Mouse (Mus musculus) NIH3T3 (cell line): ENCODE results near the gene Casc3.

Source experiments
- DNase-seq: peaks from one replicate; pipeline ENCODE4 v3.0.0-alpha.2; 2012; ENCODE audit warnings: low read depth

Gene Casc3

DNA sequence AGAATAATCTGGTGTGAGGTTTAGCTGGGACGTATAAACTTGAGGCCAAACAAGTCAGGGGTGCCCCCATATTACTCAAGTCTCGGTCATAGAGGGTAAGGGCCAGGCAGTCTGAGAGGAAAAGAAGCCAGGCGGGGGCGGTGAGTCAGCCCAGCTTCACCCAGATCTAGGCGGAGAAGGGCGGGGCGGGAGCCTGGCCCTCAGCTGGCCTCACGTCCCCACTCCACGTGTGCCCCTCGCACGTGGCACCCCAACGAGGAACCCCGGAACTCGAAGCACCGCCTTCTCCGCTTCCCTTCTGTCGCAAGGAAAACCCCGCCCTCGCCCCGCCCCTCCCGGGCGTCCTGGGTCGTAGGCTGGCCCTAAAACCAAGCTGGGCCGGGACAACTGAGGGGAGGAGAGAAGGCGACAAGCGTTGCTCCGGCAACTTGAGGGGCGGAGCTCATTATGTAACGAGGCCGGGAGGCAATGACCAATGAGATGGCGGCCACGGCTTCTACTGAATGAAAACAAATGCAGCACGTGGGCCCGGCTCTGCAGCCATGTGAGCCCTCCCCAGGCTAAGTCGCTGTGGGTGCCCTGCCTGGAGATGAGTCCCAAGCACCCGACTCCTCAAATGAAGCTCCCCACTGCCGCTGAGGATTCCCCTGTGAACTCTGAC, 30.9 kb upstream of the Casc3 start:
- peak; percentile 98 for DNase-seq

DNA sequence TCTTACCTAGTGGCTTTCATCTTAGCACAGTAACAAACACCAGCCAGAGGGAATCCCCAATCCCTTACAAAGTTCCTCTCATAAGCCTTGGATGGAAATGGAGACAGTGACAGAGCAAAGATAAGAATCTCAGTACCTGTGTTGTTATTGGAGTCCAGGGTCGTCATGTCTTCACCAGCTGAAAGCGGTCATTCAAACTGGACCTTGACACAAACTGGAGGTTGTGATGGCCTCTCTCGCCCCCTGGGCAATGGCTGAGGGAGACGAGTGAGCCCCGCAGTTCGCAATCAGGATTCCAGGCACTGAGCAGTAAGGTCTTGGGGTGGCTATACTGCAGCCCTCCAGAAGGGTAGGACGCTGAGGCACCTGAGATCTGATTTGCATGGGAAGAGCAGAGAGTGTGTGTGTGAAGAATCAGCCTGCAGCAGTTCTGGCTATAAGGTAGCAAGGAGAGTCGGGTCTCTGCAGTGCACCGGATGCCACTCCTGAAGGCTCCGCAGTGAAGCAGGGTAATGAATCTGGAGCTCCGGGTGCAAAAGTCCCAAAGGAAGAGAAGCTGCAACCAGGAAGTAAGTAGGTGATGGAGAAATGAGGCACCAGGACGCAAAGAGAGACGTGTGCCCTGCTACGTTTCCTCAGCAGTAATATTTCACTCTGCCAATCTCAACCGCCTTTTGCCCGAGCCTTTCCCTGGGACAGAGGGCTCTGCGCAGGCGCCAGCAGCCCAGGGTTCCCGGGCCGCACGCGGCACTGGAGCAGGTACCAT, 29.9 kb upstream of the Casc3 start, which contains the start of gene Nr1d1:
TSS of gene Nr1d1 (minus strand) at position 752 of the 766 bp plus-strand sequence.
- DNase-seq: no peak

- peak; percentile 99 for DNase-seq
These were observed 29.2 kb upstream of the Casc3 start for GRCm38 (mm10) chr11:98775348-98776051.

- DNase-seq: no peak
These were observed 28.5 kb upstream of the Casc3 start for GRCm38 (mm10) chr11:98776052-98776764.

DNA sequence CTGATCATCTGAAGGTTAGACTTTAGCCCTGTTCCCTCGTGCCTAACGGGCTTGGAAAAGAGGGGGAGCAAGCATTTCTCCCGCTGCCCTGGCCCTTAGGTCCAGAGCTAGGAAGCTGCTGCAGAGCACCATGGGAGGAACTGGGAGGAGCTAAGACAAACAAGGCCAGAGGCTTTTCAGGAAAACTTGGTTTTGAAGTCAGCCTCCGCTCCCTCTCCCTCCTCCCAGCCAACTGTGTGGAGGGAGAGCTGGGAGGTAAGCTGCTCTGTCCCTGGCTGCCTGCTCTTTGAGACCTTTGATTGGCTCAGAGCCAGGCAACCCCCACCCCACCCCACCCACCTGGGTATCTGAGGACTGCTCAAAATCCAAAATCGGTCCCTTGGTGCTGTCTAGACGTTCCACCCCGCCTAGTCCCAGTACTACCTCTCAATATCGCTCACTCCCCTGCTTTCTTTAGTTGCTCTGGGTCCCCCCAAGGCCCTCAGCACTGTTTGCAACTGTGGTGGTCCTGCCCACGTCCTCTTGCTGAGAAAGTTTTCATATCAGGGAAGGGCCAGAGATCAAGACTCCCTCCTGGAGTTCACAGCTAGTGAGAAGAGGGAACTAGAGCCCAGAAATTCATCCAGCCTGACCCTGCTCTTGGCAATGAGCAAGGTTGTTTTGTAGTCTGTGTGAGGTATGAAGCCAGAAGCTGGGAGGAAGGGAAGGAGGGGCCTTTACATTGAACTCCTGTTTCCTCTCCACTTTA, 27.7 kb upstream of the Casc3 start:
- peak; percentile 69 for DNase-seq

GRCm38 (mm10) chr11:98777888-98778287, 26.8 kb upstream of the Casc3 start:
- no peak for DNase-seq

GRCm38 (mm10) chr11:98781851-98782512, 22.7 kb upstream of the Casc3 start:
- DNase-seq: peak; percentile 63

- DNase-seq: peak; percentile 14
These were observed 22.0 kb upstream of the Casc3 start for GRCm38 (mm10) chr11:98782651-98783235.

DNA sequence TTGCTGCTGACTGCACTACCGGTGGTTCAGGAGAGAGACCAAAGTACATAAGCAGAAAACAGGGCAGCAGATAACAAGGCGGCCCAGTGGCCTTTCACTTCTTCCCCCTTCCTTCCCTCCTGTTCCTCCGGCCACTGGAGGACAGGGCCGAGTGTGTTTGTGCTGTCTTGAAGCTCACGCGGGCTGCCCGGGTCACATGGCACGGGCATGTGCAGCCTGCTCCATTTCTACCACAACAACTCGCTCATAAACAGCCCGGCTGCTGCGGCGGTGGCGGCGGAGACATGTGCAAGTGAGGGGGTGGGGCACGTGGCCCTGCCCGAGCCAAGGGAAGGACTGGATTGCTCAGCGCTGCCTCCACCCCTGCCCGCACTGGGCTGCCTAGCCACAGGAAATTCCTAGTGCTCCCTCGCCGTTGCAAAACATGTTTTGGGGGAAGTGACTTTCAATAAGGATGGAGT, 21.4 kb upstream of the Casc3 start:
- DNase-seq: peak; percentile 97

- no peak for DNase-seq
These were observed 20.6 kb upstream of the Casc3 start for GRCm38 (mm10) chr11:98784139-98784538.

DNA sequence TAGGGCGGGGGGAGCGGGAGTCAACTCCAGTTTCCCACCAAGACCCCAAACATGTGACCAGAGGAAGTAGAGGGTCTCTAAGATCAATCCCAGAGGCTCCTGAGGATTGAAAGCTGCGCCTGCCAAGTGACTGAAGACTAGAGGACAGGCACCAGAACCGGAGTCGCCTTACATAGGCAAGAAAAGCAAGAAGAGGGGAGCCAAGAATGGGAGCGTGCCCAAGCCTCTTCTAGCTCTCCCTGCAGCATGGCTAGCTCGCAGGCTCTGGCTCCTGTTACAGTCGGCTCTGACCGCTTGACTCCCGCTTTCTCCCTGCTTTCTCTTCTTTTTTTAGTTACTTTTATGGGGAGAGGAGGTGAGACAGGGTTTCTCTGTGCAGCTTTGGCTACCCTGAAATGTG, 19.5 kb upstream of the Casc3 start:
- peak; percentile 49 for DNase-seq

GRCm38 (mm10) chr11:98785772-98786281, 18.9 kb upstream of the Casc3 start:
- DNase-seq: peak; percentile 89

DNA sequence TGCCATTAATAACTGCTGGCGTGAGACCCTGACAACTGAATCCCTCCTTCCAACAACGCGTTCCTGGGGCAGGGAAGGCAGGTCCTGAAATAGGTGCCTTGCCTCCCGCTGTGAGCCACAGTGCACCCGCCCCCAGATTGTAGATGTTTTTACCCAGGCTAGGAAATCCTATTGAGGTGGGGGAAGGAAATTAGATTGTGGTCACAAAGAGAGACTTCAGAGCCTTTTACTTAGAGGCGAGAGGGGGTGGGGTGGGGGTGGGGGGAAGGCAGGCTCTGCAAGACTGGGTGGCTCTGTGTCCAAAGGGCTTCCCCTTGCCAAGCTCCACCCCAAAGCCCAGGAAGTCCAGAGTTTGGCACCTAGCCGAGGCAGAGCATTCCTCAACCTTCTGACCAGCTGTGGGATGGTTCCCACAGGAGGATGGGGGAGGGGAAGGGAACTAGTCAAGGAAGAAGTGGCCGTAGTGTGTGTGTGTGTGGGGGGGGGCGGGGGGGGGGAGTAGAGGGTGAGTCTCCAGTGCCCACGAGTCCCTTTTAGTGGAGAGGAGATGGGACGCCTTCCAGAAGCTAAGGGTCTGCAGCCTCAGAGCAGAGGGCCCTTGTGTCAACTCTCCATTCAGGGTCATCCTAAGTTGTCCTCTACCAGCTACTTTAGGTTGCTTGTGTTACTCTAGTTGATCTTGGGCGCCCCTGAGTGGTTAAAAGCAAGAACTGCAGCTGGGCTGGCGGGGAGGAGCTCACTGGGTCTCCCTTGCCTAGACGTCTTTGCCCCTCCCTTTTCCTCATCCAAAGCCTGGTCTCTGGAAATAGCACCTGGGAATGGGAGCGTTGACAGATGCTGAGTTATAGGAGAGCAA, 18.1 kb upstream of the Casc3 start:
- peak; percentile 99 for DNase-seq

DNA sequence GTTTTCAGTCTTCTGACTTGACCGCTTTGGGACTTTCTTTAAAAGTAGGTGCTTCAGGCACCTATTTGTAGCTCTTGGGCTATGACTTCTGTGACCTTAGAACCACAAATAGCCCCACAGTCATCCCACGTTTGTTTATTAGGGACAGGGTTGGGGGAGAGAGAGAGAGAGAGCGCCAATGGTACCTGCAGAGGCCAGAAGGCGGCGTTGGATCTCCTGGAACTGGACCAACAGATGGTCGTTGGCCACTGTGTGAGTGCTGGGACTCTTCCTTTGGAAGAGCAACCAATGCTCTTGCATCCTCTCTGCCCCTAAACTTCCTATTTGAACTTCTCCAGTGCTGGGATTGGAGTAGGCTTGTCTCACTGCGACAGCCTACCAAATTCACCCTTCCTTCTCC, 17.5 kb upstream of the Casc3 start:
- no peak for DNase-seq

GRCm38 (mm10) chr11:98787691-98788090, 17.0 kb upstream of the Casc3 start:
- peak; percentile 40 for DNase-seq

- DNase-seq: no peak
These were observed 16.6 kb upstream of the Casc3 start for GRCm38 (mm10) chr11:98788139-98788538.

DNA sequence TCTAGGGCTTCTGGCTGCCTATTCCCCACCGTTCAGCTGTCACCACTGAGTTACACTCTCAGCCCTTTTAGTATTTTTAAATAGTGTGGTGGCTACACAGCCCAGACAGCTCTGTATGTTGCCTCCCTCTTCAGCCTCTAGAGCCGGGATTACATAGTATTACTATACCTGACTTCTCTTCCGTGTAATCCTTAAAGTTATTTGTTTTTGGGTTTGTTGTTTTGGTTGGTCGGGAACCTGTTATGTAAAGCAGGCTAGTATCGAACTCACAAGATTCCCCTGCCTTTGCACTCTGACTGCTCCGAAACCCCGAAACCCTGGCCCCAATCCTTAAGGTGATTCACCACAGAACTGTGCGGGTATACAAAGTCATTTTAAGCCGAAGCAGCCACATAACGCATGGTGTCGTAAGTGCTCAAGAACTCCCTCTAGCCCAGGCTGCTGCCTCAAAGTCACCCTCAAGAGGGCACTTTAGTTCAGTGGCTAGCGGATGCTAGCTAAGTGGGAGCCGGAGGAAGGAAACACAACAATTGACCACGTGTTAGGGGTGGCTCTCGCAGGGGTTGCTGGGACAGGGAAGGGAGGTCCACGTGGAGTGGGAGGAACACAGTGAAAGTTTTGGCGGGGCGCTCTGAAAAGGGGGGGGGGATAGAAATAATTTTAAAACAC, 16.0 kb upstream of the Casc3 start:
- peak; percentile 95 for DNase-seq

DNA sequence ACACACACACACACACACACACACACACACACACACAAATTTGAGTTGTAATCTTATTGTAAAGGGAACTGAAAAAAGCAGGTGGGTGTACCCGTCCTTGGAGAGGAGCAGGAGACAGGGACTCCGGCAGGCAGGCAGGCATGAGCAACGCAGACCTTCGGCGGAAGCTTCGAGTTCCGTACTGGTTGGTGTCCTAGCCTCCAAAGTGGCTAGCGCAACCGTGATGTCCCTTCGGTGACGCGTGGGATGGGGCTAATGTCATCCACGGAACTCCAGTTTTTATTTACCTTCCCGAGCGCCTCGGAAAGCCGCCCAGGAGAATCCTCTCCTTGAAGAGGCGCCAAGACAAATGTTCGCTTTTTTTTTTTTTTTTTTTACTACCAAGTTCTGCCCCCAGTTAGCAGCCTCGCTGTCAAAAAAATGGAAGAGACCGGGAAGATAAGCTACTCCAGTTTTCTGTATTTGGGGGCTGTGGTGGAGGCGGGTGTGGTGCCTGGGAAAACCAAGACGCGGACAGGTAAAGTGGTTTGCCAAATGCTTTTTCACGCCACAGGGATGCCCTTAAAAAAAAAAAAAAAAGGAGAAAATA, 15.4 kb upstream of the Casc3 start:
- DNase-seq: no peak
